Mouse (Mus musculus) T-helper 2 cell (primary cell): Measurements from ENCODE around the gene Tm6sf1.
"Not testable (repeated sequence)": the region's sequence is repeated elsewhere in the genome, so short reads cannot be mapped to it uniquely, and the experiment has no call there.

ENCODE experiments used
- in situ Hi-C: fragments of 300-600 bp; cut with MboI, MseI; formaldehyde crosslinking; loops from one replicate; pipeline ENCODE4 v1.15.1; 2025; ENCODE audit warnings: high pct_unique_total_duplicates

The Tm6sf1 gene

GRCm38 (mm10) chr7:81858968-81859721 is at the start of gene Tm6sf1:
Gene Tm6sf1 (plus strand): TSS chr7:81859001.
- in situ Hi-C loops = loop anchor here (25.0 kb wide), 1 partner anchor 1447 kb away; the partner anchor contains the start of gene Furin

GRCm38 (mm10) chr7:81824906-81825305 is 33.9 kb upstream of the Tm6sf1 start:
- in situ Hi-C loops = no loop called here

- in situ Hi-C loops = no loop called here
These were observed 33.4 kb upstream of the Tm6sf1 start for GRCm38 (mm10) chr7:81825381-81825780.

- in situ Hi-C loops = no loop called here
These were observed 30.8 kb upstream of the Tm6sf1 start for GRCm38 (mm10) chr7:81827806-81828667.

- in situ Hi-C loops = no loop called here
These were observed 30.0 kb upstream of the Tm6sf1 start for GRCm38 (mm10) chr7:81828681-81829378.

GRCm38 (mm10) chr7:81829379-81829894 is 29.4 kb upstream of the Tm6sf1 start, which contains the start of gene Btbd1:
Gene Btbd1 (minus strand): TSS chr7:81829431.
- in situ Hi-C loops = no loop called here

GRCm38 (mm10) chr7:81834847-81835246 is 24.0 kb upstream of the Tm6sf1 start:
- in situ Hi-C loops = no loop called here

GRCm38 (mm10) chr7:81835430-81835829 is 23.4 kb upstream of the Tm6sf1 start:
- in situ Hi-C loops = no loop called here

GRCm38 (mm10) chr7:81837771-81838170 is 21.0 kb upstream of the Tm6sf1 start:
- in situ Hi-C loops = not testable (repeated sequence)

GRCm38 (mm10) chr7:81839746-81840145 is 19.1 kb upstream of the Tm6sf1 start:
- in situ Hi-C loops = no loop called here

- in situ Hi-C loops = no loop called here
These were observed 18.1 kb upstream of the Tm6sf1 start for GRCm38 (mm10) chr7:81840661-81841181.

- in situ Hi-C loops = no loop called here
These were observed 17.4 kb upstream of the Tm6sf1 start for GRCm38 (mm10) chr7:81841439-81841838.

- in situ Hi-C loops = no loop called here
These were observed 16.7 kb upstream of the Tm6sf1 start for GRCm38 (mm10) chr7:81842141-81842540.

GRCm38 (mm10) chr7:81842998-81843397 is 15.8 kb upstream of the Tm6sf1 start:
- in situ Hi-C loops = no loop called here

- in situ Hi-C loops = no loop called here
These were observed 14.9 kb upstream of the Tm6sf1 start for GRCm38 (mm10) chr7:81843903-81844302.

- in situ Hi-C loops = no loop called here
These were observed 14.0 kb upstream of the Tm6sf1 start for GRCm38 (mm10) chr7:81844801-81845200.

GRCm38 (mm10) chr7:81845313-81845712 is 13.5 kb upstream of the Tm6sf1 start:
- in situ Hi-C loops = no loop called here

GRCm38 (mm10) chr7:81846008-81846407 is 12.8 kb upstream of the Tm6sf1 start:
- in situ Hi-C loops = no loop called here

- in situ Hi-C loops = no loop called here
These were observed 11.8 kb upstream of the Tm6sf1 start for GRCm38 (mm10) chr7:81847010-81847409.

- in situ Hi-C loops = no loop called here
These were observed 11.0 kb upstream of the Tm6sf1 start for GRCm38 (mm10) chr7:81847777-81848176.

GRCm38 (mm10) chr7:81849214-81849613 is 9.6 kb upstream of the Tm6sf1 start:
- in situ Hi-C loops = no loop called here
